Mouse (Mus musculus) embryonic facial prominence, embryonic 10.5 days (tissue): Measurements from ENCODE around the gene Gatb. TPM values are rescaled to one million over a fixed set of nuclear protein-coding genes. Genes with fewer than 3 reads are reported as not detected.
"Not testable (repeated sequence)": the region's sequence is repeated elsewhere in the genome, so short reads cannot be mapped to it uniquely, and the experiment has no call there.

Experiments
- DNase-seq: peaks from one replicate; pipeline ENCODE4 v3.0.0-alpha.2; 2017; ENCODE audit warnings: low spot score
- H3K27ac ChIP-seq: fragments of 300-500 bp; sonication (generic); replicated peaks from 2 replicates; pipeline ENCODE4 v1.5.1; 2016; ENCODE audit warnings: mild to moderate bottlenecking
- H3K27me3 ChIP-seq: fragments of 300-500 bp; sonication (generic); replicated peaks from 2 replicates; pipeline ENCODE4 v1.6.1; 2016; ENCODE audit warnings: low read depth, mild to moderate bottlenecking; ENCODE audit not compliant: poor library complexity, severe bottlenecking
- H3K36me3 ChIP-seq: fragments of 300-500 bp; sonication (generic); replicated peaks from 2 replicates; pipeline ENCODE4 v1.6.1; 2016; ENCODE audit warnings: mild to moderate bottlenecking, moderate library complexity
- H3K4me1 ChIP-seq: fragments of 300-500 bp; sonication (generic); 2 replicates; pipeline ENCODE4 v1.6.1; 2016
- H3K4me3 ChIP-seq: fragments of 300-500 bp; sonication (generic); 2 replicates; pipeline ENCODE4 v1.5.1; 2016; ENCODE audit warnings: mild to moderate bottlenecking, moderate library complexity
- H3K9me3 ChIP-seq: fragments of 300-500 bp; sonication (generic); 2 replicates; pipeline ENCODE4 v1.6.1; 2016; ENCODE audit warnings: mild to moderate bottlenecking
- WGBS: fragments of 180-500 bp; shearing (Covaris S2); methylation state at CpG from one replicate; pipeline ENCODE4 v1.1.7; 2016; 5-methylcytosine and 5-hydroxymethylcytosine counted together
- polyA plus RNA-seq: library from polyadenylated mRNA; unstranded; fragments of >200 nt; fragmentation: Nextera tagmentation; extraction: Ambion mirVana; gene quantifications from 2 replicates; pipeline ENCODE4 v1.2.1, GENCODE M21; 2016

Gene Gatb
- polyA plus RNA-seq, 1 experiment from 2014 or later: 26.8 TPM

DNA sequence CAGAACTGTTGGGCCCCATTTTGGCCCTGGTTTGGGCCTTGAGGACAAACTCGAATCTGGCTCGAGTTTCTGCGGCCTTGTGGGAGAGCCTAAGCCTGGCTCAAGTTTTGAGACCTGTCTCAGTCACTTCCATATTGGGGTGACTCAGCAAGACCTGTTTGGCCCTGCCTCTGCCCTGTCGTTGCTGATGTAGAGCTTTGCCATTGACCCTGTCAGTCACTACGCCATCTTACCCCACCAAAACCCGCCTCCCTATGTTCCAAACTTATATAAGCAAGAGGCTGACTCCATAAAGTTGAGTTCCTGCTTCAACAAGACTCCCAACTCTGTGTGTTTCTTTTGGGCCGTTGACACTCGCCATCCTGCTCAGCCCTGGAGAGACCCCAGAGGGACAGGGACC lies 1.4 kb upstream of the Gatb start:
- H3K36me3 ChIP-seq, H3K4me1 ChIP-seq, H3K27ac ChIP-seq, H3K4me3 ChIP-seq, H3K27me3 ChIP-seq, DNase-seq, H3K9me3 ChIP-seq: not testable (repeated sequence)
- whole genome bisulfite sequencing: 92% methylated on average over 8 of the region's 8 CpGs

DNA sequence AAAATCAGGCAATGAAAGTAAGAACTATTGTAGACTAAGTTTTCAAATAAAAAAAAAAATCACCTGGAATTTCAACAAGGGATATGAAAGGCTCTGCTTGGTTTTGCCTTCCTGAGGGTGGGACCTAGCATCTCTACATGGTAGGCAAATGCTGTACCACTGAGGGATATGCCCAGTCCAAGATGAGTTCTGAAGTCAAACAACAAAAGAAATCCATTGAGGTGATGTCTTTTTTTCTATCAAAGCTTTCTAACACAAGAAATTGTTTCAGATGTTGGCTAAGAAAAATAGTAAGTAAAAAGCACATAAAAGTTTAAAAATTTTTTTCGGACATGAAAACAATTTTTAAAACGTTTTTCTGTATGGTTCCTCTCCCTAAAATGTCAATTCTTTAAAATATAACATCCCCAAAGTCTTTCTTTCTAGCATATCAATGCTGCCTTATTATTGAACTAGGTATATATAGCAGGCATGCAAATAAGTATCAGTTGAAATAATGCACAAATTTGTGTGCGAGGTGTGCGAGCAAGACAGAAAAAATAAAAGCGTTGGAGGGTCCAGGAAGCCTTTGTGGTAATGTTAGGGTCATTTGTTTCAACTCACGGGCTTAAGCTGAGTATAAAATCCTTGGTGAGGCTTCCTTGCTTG lies 579 bp upstream of the Gatb start:
- Histone ChIP-seq H3K27ac (no peak overlapping the region; the same call in 1 of the 2 replicates), H3K9me3 (no peaks in the 10 kb centered on the region)
- WGBS: 24% methylated on average over 6 of the region's 6 CpGs

DNA sequence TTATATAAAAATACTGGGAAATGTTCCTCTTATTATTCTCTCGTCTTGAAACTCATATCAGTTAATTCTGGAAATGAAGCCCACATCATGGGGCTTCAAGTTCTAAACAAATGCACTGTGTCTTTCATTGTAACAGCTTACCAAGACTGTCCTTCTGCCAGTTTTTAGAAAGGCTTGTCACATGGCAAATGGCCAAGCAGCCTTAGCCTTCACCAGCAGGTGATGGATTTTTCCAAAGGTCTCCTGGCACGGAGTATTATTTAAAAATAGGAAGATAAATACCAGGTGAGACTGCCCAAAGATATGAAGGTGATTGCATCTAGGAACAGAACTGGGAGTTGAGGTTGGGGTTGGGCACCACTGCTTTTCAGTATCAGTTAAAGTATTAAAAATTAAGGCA lies 8.8 kb downstream of the Gatb start:
- H3K9me3 ChIP-seq: no peaks in the 10 kb centered on the region
- H3K4me3 ChIP-seq: no peak overlapping the region
- H3K36me3 ChIP-seq: no peaks in the 10 kb centered on the region
- no peaks in the 10 kb centered on the region for H3K27me3 ChIP-seq
- no peaks in the 10 kb centered on the region for H3K4me1 ChIP-seq
- no peak overlapping the region for H3K27ac ChIP-seq
- DNase-seq: no peak
- WGBS: 84% methylated on average over 2 of the region's 2 CpGs

More for the DNA sequence above, 579 bp upstream of the Gatb start:
- Histone ChIP-seq H3K4me1 (peaks cover 8% of the 10 kb centered on the region; the same call in 1 of the 2 replicates), H3K4me3 (peak overlapping the region; percentile 83), H3K27me3 (no peaks in the 10 kb centered on the region), H3K36me3 (no peaks in the 10 kb centered on the region)
- DNase-seq: no peak

GRCm38 (mm10) chr3:85583194-85583593 lies 9.3 kb downstream of the Gatb start:
- no peaks in the 10 kb centered on the region for H3K9me3 ChIP-seq
- no peaks in the 10 kb centered on the region for H3K36me3 ChIP-seq
- 83% methylated on average over 5 of the region's 5 CpGs for WGBS

DNA sequence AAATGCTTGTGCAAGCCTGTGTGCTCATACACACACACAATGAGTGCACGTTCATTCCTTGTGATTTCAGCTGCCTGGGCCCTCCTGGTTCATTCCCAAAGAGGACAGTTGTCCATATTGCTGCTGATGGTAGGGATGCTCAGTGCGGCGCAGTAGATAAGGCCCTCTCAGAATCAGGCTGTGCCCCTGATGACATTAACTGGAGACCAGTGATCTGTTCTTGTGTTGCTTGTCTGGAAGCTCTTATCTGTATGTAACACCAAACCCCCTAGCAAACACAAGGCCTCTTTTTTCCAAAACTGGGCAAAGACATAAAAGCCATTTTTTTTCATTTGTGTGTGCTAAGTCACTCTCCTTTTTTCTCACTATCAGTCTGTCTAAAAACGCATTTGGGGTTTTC lies 11.0 kb downstream of the Gatb start:
- Histone ChIP-seq H3K4me1 (no peaks in the 10 kb centered on the region), H3K4me3 (no peak overlapping the region), H3K27me3 (no peaks in the 10 kb centered on the region), H3K9me3 (no peaks in the 10 kb centered on the region), H3K36me3 (no peaks in the 10 kb centered on the region), H3K27ac (no peak overlapping the region)
- WGBS: 91% methylated on average over 4 of the region's 4 CpGs
- no peak for DNase-seq

More at GRCm38 (mm10) chr3:85583194-85583593, 9.3 kb downstream of the Gatb start:
- H3K4me3 ChIP-seq: no peak overlapping the region
- no peaks in the 10 kb centered on the region for H3K27me3 ChIP-seq
- no peak overlapping the region for H3K27ac ChIP-seq
- H3K4me1 ChIP-seq: no peaks in the 10 kb centered on the region
- DNase-seq: no peak

GRCm38 (mm10) chr3:85588701-85589100 lies 14.8 kb downstream of the Gatb start:
- Histone ChIP-seq H3K27me3 (no peaks in the 10 kb centered on the region), H3K4me1 (no peaks in the 10 kb centered on the region), H3K9me3 (no peaks in the 10 kb centered on the region), H3K27ac (no peak overlapping the region), H3K36me3 (no peaks in the 10 kb centered on the region), H3K4me3 (no peak overlapping the region)
- 77% methylated on average over 2 of the region's 2 CpGs for WGBS
- DNase-seq: no peak

DNA sequence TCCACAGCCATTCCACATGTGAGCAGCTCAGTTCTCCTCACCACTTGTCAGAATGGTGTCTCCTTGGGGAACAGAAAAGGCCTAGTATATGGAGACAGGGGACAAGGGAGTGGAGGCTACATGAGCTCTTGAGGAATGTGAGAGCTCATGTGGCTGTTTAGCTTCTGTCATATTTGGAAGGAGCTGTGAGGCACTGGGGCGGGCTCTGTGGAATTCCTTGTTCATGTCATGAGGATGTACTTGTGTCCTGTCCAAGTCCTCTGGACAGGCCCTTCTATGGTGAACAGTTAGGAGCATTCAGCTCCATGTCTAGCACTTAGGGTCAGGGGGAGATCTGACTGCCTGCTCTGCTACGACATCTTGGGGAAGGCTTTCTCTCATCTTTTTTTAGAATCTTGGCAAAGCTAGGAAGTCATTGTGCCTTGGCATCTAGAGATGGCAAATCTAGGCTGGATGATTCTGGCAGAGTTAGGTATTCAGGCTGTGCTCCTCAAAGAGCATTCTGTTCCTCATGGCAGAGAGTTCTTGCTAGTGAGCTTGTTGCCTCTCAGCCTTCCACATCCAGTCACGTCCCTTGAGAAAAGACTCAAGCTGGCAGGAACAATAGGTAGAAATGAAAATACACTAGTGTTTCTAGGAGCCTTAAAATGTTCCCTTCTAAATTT lies 16.3 kb downstream of the Gatb start:
- DNase-seq: no peak
- Histone ChIP-seq H3K36me3 (no peaks in the 10 kb centered on the region), H3K9me3 (no peaks in the 10 kb centered on the region), H3K27me3 (no peaks in the 10 kb centered on the region), H3K4me3 (no peak overlapping the region), H3K27ac (no peak overlapping the region), H3K4me1 (no peaks in the 10 kb centered on the region)
- 85% methylated on average over 3 of the region's 3 CpGs for WGBS

DNA sequence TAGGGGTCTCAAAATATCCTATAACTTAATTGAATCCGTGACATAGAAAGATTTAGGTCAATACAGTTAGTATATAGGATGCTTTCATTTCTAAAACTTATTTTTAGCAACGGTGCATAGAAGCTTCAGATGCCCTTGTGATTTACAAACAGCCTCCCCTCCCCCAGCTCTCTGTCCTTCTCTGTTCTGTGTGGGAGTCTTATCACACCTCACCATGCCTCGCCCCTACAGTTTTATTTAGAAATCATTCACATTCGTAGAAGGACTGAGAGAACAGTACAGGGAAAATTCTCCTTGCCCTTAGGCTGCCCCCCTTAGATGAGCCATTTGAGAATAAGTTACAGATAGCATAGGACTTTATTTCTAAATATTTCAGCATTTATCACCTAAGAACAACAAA lies 18.1 kb downstream of the Gatb start:
- Histone ChIP-seq H3K36me3 (no peaks in the 10 kb centered on the region), H3K9me3 (no peaks in the 10 kb centered on the region), H3K27ac (no peak overlapping the region), H3K27me3 (no peaks in the 10 kb centered on the region), H3K4me3 (no peak overlapping the region), H3K4me1 (no peaks in the 10 kb centered on the region)
- 85% methylated on average over 4 of the region's 4 CpGs for WGBS
- DNase-seq: no peak

DNA sequence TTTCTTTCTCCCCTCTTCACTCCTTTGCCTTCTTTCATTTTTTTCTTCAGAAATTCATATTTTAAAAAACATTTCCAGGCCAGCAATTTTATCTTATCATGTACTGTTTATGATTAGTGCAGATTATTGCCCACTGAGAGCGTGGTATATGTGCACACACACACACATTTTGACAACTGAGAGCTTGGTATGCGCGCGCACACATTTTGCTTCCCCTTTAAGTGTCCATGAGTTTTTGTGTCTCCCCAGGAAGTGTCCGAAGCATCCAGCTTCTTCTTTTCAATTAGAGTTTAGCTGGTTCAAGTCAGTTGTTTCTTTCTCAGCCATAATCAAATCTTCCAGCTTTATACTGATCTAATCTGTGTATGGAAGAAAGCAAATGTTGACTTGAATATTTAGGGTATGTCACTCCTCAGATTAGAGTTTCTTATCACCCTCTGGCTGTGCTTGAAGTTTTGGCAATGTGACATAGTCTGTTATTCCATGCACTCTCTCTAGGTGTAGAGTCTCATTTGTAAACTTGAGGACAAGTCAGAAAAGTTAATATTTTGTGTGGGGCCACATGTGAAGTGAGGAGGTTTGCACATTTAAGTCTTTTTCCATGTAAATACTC lies 18.8 kb downstream of the Gatb start:
- Histone ChIP-seq H3K4me1 (no peaks in the 10 kb centered on the region), H3K9me3 (no peaks in the 10 kb centered on the region), H3K27ac (no peak overlapping the region), H3K36me3 (no peaks in the 10 kb centered on the region), H3K27me3 (no peaks in the 10 kb centered on the region), H3K4me3 (no peak overlapping the region)
- WGBS: 92% methylated on average over 5 of the region's 5 CpGs
- DNase-seq: no peak

GRCm38 (mm10) chr3:85594452-85594851 lies 20.5 kb downstream of the Gatb start:
- 64% methylated on average over 3 of the region's 3 CpGs for WGBS
- H3K36me3 ChIP-seq: no peaks in the 10 kb centered on the region

GRCm38 (mm10) chr3:85599526-85599925 lies 25.6 kb downstream of the Gatb start:
- Histone ChIP-seq H3K4me1 (peaks cover 18% of the 10 kb centered on the region), H3K27ac (no peak overlapping the region), H3K4me3 (no peak overlapping the region), H3K9me3 (no peaks in the 10 kb centered on the region), H3K27me3 (no peaks in the 10 kb centered on the region), H3K36me3 (no peaks in the 10 kb centered on the region)
- DNase-seq: no peak
- WGBS: 88% methylated on average over 3 of the region's 3 CpGs

More at GRCm38 (mm10) chr3:85594452-85594851, 20.5 kb downstream of the Gatb start:
- Histone ChIP-seq H3K9me3 (no peaks in the 10 kb centered on the region), H3K27ac (no peak overlapping the region), H3K27me3 (no peaks in the 10 kb centered on the region), H3K4me1 (no peaks in the 10 kb centered on the region), H3K4me3 (no peak overlapping the region)
- no peak for DNase-seq

DNA sequence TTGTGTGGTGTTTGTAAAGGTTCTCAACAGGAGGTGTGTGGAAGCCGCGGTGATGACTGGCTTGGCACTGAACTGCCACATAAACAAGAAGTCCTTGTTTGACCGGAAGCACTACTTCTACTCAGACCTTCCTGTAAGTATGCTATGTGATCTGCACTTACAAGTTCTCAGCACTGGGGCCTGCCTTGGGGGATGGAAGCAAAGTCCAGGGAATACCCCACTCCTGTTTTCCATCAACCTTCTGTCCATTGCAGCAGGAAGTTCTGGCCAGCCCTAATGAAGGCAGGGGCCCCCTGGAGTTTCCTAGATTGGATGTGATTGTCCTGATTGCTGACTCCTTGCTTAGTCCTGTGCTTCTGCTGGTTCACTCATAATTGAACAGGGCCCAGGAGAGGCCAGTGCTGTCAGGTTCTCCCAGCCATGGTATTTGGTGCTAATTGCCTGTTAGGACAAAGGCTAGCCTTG lies 28.0 kb downstream of the Gatb start:
- WGBS: 27% methylated on average over 3 of the region's 3 CpGs
- H3K27ac ChIP-seq: peak overlapping the region; percentile 2
- H3K4me1 ChIP-seq: peaks cover 18% of the 10 kb centered on the region
- H3K9me3 ChIP-seq: no peaks in the 10 kb centered on the region
- peaks cover 10% of the 10 kb centered on the region for H3K36me3 ChIP-seq
- no peaks in the 10 kb centered on the region for H3K27me3 ChIP-seq
- no peak overlapping the region for H3K4me3 ChIP-seq
- peak; percentile 49 for DNase-seq

- Histone ChIP-seq H3K36me3 (peaks cover 10% of the 10 kb centered on the region), H3K9me3 (no peaks in the 10 kb centered on the region), H3K4me1 (peaks cover 18% of the 10 kb centered on the region), H3K27me3 (no peaks in the 10 kb centered on the region), H3K27ac (no peak overlapping the region), H3K4me3 (no peak overlapping the region)
- 84% methylated on average over 1 of the region's 1 CpGs for WGBS
- DNase-seq: no peak
These were observed 29.9 kb downstream of the Gatb start for GRCm38 (mm10) chr3:85603811-85604210.
